15 mouse cellular contexts compared by ENCODE assay signal in the genomic region with DNA sequence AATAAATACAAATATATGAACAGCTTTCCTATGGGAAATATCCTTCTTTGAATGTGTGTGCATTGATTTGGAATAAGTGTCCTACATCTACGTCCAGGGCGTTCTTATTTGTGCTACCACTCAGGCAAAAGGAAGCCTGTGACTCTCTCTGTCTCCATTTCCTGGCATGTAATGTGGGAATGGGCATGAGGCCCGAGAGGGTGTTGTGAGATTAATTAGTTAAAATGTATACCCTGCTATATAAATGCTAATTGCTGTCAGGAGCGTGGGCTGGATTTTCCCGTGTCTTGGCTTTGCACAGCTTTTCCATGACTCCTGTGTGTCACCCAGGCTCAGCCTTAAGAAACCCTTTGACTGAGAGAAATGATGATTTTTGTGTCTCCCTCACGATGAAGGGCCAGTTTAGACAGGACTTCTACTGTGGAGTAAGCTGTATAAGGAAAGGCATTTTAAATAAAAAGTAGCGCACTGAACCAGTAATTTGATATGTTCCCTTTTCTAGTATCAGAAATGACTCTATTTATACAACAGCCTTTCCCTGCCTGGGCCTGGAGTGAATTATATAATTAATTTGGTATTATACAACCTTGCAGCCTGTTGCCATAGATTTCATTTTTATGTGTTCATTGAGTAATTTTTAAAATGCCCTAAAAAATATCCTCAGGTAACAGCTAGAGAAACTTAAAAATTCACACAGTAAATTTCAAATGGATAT.
DNase-seq lines count a peak whose midpoint lies in the region; ATAC-seq and TF ChIP-seq lines count a peak whose summit lies in the region.
"Had no signal": no experiment of that assay in that cellular context is flagged by ENCODE, and none has a peak within 500 bp of the region (broad histone marks: within the 10 kb centered on the region; RNA-seq: fewer than 3 reads in every experiment).

No protein-coding gene starts in this region.

- intact Hi-C loops in left cerebral cortex, postnatal 25 days (cut with DNase I) = no loop called here
- intact Hi-C loops in heart, adult 2 months (cut with DNase I) = no loop called here

- peak; percentile 66 for ATAC-seq in hindbrain, embryonic 13.5 days (ENCODE audit: low FRiP score)
- no peak for ATAC-seq in hindbrain, embryonic 11.5 days (ENCODE audit: low FRiP score)

- H3K27ac ChIP-seq in hindbrain, embryonic 13.5 days = peak overlapping the region; percentile 48; the same call in 1 of the 2 replicates
- H3K27ac ChIP-seq in hindbrain, embryonic 11.5 days (ENCODE audit: low read depth, low read length) = no peak overlapping the region
- no peak overlapping the region for H3K27ac ChIP-seq in heart, adult 2 months
- H3K27ac ChIP-seq: embryonic facial prominence, embryonic 13.5 days; heart, embryonic 13.5 days; liver, embryonic 14.5 days had no signal

- no peaks in the 10 kb centered on the region for H3K79me2 ChIP-seq in heart, adult 2 months (replicated peaks; ENCODE audit: control insufficient read depth, insufficient read depth, low read length)

- H3K36me3 ChIP-seq in hindbrain, embryonic 13.5 days = no peaks in the 10 kb centered on the region
- no peaks in the 10 kb centered on the region for H3K36me3 ChIP-seq in hindbrain, embryonic 11.5 days (ENCODE audit: control insufficient read depth, insufficient read depth, low read length)
- H3K36me3 ChIP-seq in heart, adult 2 months (ENCODE audit: control insufficient read depth, insufficient read depth, low read length) = no peaks in the 10 kb centered on the region
- H3K36me3 ChIP-seq: embryonic facial prominence, embryonic 13.5 days; heart, embryonic 13.5 days had no signal

- TF ChIP-seq CTCF in heart, adult 2 months (IDR thresholded peaks at IDR 0.05) = no peak

- WGBS in hindbrain, embryonic 13.5 days = 63% methylated on average over 7 of the region's 7 CpGs
- WGBS in hindbrain, embryonic 11.5 days = 82% methylated on average over 7 of the region's 7 CpGs
- 85% methylated on average over 7 of the region's 7 CpGs for WGBS in heart, adult 2 months

- DNase-seq in hindbrain, embryonic 11.5 days (ENCODE audit: low spot score) = no peak
- peak; percentile 10 for DNase-seq in right cerebral cortex, adult 18-20 months
- no peak for DNase-seq in right cerebral cortex, postnatal 36 days (ENCODE audit: low spot score in 2 of 2)
- peak; percentile 12 to 24 for DNase-seq in left cerebral cortex, postnatal 25 days (ENCODE audit: low spot score in 2 of 2)
- DNase-seq in telencephalon, adult 2 months (ENCODE audit: low read depth, low spot score) = peak; percentile 21
- no peak for DNase-seq in heart, adult 2 months
- DNase-seq in lung, postnatal 14 days = no peak
- DNase-seq: adrenal gland, adult 8-10 months; gastrocnemius, postnatal 25 days; kidney, adult 9 months; thymus, adult 2 months had no signal

- no peak overlapping the region for H3K4me2 ChIP-seq in hindbrain, embryonic 13.5 days
- H3K4me2 ChIP-seq in hindbrain, embryonic 11.5 days (replicated peaks; ENCODE audit: low read depth, low read length) = no peak overlapping the region
- H3K4me2 ChIP-seq: embryonic facial prominence, embryonic 13.5 days; heart, embryonic 13.5 days had no signal

- H3K4me1 ChIP-seq in hindbrain, embryonic 13.5 days (replicated peaks) = 0 out of 2 replicates have a peak, but pooled peaks cover 5% of the 10 kb centered on the region
- no peaks in the 10 kb centered on the region for H3K4me1 ChIP-seq in hindbrain, embryonic 11.5 days (replicated peaks; ENCODE audit: control insufficient read depth, insufficient read depth, low read length)
- no peaks in the 10 kb centered on the region for H3K4me1 ChIP-seq in heart, adult 2 months (ENCODE audit: control insufficient read depth, insufficient read depth, low read length)
- H3K4me1 ChIP-seq: embryonic facial prominence, embryonic 13.5 days; heart, embryonic 13.5 days had no signal

- TF ChIP-seq POLR2A in heart, adult 2 months (IDR thresholded peaks at IDR 0.05; ENCODE audit: insufficient read depth, low read depth, low read length) = no peak

- no peaks in the 10 kb centered on the region for H3K27me3 ChIP-seq in hindbrain, embryonic 13.5 days
- no peaks in the 10 kb centered on the region for H3K27me3 ChIP-seq in hindbrain, embryonic 11.5 days (ENCODE audit: control insufficient read depth, insufficient read depth, low read length)
- H3K27me3 ChIP-seq in heart, adult 2 months (ENCODE audit: control insufficient read depth, insufficient read depth, low read length) = no peaks in the 10 kb centered on the region
- H3K27me3 ChIP-seq: embryonic facial prominence, embryonic 13.5 days; heart, embryonic 13.5 days had no signal

- H3K9me3 ChIP-seq in hindbrain, embryonic 13.5 days = no peaks in the 10 kb centered on the region
- H3K9me3 ChIP-seq in hindbrain, embryonic 11.5 days (ENCODE audit: control insufficient read depth, low read length) = no peaks in the 10 kb centered on the region
- H3K9me3 ChIP-seq: embryonic facial prominence, embryonic 13.5 days; heart, embryonic 13.5 days had no signal

- no peak overlapping the region for H3K9ac ChIP-seq in hindbrain, embryonic 13.5 days
- H3K9ac ChIP-seq in hindbrain, embryonic 11.5 days (ENCODE audit: low read depth, low read length) = no peak overlapping the region
- no peak overlapping the region for H3K9ac ChIP-seq in heart, adult 2 months (ENCODE audit: low read depth, low read length)
- H3K9ac ChIP-seq: embryonic facial prominence, embryonic 13.5 days; heart, embryonic 13.5 days; liver, embryonic 14.5 days had no signal

- no peak for TF ChIP-seq EP300 in heart, adult 2 months (IDR thresholded peaks at IDR 0.05; ENCODE audit: insufficient read depth, low read depth, low read length)

- no peak overlapping the region for H3K4me3 ChIP-seq in hindbrain, embryonic 13.5 days
- no peak overlapping the region for H3K4me3 ChIP-seq in hindbrain, embryonic 11.5 days (ENCODE audit: low read depth, low read length)
- no peak overlapping the region for H3K4me3 ChIP-seq in heart, adult 2 months
- H3K4me3 ChIP-seq: embryonic facial prominence, embryonic 13.5 days; heart, embryonic 13.5 days had no signal

Comparison
In these comparisons a context has a peak if more than half of its experiments do, and no peak if none do; other contexts are left out.
1. DNase-seq: peak in right cerebral cortex, adult 18-20 months (single experiment), left cerebral cortex, postnatal 25 days (2 of 2) and telencephalon, adult 2 months (single experiment); none in hindbrain, embryonic 11.5 days (single experiment), right cerebral cortex, postnatal 36 days (0 of 2), heart, adult 2 months (0 of 2) and lung, postnatal 14 days (single experiment).